Mouse (Mus musculus) cerebellum, adult 9-11 months (tissue): Measurements from ENCODE around the gene Hoxd11.

ENCODE experiments used
- DNase-seq: peaks from one replicate; pipeline ENCODE4 v3.0.0; 2022

Gene Hoxd11

DNA sequence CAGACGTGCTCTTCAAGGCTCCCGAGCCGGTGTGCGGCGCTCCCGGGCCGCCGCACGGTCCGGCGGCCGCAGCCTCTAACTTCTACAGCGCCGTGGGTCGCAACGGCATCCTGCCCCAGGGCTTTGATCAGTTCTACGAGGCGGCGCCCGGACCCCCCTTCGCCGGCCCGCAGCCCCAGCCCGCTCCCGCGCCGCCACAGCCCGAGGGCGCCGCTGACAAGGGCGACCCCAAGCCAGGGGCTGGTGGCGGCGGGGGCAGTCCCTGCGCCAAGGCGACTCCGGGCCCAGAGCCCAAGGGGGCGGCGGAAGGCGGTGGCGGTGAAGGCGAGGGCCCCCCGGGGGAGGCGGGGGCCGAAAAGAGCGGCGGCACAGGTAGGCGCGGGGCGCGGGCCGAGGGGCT is 3.4 kb downstream of the Hoxd11 start:
- no peak for DNase-seq

DNA sequence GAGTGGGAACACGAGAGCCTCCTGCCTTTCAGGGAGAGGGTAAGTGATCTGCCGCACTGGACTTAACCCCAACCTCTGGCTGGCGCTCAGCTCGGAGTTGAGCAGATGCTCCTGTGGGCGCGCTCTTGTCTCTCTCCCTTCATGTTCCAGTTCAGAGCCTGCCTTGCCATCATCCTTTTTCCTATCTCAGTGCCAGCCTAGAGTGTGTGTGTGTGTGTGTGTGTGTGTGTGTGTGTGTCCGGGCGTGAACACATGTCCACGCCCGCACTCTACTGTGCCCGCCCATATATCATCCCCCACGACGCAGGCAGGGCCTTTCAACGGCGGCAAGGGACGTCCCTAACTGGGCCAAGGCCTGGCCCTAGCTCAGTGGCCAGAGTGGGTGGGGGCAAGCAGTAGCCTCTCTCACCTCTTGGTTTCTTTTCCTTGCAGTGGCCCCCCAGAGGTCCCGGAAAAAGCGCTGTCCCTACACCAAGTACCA is 4.2 kb downstream of the Hoxd11 start:
- no peak for DNase-seq

DNA sequence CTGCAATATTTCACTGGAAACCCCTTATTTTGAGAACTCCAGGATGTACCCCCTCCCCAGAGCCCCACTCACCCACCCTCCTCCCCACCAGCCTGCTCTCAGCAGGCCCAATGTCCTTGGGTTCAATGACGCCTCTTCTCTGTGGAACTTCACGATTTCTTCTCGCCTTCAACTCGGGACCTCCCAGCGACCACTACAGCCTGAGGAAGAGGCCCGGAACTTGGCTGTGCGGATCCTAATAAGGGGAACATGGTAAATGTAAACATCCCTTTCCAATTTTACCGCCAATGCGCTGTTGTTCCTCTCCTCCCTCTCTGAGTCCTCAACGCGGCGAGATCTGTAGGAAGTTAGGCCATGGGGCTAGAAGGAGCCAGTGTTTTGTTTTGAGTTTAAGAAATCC is 4.7 kb downstream of the Hoxd11 start:
- no peak for DNase-seq

DNA sequence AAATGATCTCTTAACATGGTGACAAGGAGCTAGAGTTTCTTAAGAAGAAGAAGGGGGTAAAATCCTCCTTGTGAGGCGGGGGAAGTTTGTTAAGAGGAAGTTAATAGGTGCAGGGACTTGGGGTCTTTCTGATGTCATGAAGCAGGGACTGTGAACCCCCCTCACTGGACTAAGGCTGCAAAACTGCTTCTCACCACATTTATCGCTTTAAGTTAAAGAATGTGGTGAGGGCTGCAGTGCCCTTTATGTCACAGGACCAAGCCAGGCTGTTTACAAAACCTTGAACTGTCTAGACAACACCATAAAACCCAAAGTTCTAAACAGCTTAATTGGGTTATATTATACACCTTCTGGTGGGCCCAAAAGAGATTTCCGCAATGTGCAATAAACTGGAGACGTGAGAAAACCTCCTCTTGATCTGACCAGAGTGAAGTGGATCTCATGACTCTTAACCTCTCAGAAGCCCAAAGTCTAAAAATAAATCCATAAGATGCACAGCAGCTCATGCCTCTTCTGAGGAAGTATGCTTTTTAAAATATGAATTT is 5.8 kb downstream of the Hoxd11 start:
- no peak for DNase-seq

DNA sequence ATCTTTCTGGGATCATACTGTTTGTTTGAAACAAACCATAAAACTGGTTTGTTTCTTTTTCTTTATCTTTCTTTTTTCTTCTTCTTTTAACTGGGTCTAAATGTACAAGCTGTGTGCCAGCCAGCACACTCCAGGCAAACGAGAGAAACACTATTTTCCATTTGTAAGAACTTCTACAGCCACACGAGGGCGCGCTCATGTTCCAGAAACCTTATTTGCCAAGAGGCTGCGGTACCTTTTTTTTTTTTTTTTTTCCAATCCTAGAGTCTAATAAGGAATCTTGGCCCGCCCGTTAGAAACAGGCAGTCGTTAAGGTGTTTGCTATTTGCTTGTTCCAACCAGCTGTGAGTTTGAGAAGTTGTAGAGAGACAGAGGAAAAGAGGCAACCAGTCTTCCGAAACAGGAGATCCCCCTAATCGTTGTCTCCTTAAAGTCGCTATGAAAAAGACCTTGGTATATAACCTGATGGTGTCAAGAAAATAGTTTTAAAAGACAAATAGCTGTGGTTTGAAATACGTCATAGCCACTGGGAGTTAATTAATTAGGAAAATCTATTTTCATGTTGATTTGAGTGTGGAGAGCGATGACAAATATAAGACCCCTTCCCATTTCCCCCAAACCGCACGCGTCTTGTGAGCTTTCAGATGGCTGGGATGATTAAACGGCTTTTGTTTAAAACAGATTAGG is 7.1 kb downstream of the Hoxd11 start:
- no peak for DNase-seq

DNA sequence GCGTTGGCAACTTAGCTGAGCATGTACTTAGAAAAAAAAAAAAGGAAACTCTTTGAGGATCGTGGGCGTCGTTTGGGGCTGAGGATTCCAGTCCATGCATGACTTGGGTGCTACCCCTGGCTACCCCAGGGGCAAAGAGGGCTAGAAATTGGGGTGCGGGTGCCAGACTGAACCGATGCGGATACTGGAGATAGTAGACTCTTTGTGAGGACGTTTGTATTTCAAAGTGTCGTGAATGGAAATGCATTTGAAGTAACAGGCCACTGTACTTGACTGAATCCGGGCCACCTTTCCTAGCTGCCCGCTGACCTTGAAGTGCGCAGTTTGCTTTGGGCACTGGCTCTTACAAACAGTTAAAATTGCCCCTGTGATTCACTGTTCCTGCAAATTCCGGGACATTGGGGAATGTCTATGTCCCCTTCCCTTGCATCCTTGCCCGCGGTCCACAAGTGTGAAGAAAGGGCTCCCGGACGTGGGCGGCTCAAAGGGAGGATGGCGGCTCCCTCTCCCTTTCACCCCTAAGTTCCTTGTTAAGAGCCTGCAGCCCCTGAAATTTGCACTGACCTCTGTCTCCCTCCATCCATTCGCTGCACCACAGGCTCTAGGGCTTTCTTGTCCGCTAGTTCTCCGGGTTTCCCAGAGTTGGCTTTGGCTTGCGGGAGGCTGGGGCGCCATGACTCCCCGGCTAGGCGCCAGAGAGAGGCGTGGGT is 7.8 kb downstream of the Hoxd11 start:
- no peak for DNase-seq

DNA sequence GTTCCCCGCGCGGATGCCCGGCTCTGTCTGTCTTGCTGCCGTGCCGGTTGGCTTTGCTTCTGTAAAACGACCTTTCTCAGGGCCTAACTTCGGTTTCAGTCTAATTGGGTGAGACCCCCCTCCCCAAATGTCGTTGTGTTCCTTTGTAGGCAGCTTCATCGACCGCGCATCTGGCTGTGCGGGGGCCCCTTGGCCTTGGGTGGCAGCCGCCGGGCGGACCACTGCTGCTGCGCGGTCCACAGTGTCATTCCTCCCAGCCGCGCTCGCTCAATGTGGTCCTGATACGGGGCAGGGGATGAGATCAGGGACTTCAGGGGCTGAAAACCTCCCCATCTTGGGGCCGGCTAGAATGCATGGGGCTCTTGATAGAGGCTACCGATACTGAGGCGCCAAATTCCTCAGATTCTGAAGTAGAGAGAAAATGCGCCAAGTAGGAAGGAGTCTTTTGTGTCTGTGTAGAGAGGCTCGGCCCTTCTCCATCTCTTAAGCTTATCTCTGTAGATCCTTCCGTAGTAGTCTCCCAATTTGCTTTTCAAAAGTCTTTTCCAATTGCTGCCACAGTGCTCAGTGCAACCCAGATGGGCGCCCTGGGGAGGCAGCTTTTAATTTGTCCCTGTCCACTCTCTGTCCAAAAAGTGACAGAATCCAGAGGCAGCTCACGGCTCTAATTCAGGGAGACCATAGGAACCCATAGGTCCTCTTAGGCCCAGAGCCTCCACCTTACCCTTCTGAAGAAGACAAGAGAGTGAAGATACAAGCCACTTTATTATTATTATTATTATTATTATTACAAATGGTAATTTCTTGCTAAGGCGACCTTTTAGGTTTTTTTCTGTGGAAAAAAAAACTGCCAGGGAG is 8.6 kb downstream of the Hoxd11 start:
- DNase-seq: no peak

DNA sequence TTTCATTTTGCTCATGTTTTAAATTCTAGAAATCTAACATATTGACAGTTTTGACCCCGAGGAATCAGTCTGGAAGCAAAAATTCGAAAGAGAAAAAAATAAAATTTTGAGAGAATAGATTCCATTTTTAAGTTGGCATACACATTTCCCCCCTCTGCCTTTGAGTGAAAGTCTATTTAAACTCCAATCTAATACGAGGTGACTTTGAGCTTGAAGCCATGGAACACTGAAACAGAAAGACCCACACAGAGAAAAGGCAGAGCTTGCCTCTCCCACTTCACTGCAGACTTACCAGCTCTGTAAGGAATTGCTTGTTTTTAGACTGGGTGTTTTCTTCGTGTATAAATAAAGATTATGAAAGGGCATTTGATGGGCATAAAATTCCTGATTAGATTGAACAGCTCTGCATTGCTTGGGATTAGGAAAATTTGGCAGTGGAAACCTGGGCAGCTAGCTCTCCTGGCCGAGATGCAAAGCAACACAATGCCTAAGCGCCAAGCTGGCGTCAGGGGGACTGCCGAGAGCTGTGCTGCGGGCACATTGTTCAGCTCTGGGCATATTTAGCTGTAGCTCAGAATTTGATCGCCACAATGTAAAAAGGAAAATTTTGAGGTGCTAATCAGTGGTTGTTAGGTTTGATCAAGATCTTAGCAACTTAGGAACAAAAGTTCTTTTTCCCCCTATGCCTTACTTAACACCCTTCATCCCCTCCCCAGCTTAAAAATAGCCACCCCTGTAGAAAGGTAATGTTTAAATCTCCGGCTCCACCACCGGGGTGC is 9.6 kb downstream of the Hoxd11 start:
- no peak for DNase-seq

DNA sequence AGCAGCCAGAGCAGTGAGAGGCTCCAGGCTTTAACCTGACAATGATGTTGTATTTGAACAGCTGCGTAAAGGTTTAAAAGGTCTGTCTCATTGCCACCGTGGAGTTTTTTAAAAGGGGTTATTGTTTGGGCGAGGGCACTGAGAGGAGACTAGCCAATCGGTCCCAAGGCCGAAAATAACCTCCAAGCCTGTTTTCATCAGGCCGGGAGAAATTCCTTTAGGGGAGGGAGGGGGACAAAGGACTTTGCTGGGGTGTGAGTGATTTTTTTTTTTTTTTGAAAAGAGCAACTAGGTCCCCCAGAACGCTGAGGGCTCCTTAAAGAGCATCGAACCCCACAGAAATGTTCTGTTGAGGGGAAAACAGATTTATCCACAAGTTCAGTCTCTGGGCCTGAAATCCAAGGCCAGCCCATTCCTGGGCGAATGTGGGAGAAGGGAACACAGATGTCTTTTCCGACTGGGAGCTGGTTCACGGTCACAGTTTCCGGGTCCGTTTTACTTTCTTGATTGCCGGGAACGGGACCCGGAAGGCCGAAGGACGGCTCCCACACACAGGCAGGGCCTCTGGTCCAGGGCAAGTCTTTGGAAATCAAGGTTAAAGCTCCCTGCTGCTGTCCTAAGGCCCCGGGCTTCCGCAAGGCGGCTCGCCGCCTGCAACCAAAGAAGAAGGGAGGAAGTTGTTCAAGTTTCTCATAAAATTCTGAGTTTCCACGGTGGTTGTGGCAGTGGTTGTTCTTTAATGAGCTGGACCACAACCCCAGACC is 10.4 kb downstream of the Hoxd11 start:
- no peak for DNase-seq

DNA sequence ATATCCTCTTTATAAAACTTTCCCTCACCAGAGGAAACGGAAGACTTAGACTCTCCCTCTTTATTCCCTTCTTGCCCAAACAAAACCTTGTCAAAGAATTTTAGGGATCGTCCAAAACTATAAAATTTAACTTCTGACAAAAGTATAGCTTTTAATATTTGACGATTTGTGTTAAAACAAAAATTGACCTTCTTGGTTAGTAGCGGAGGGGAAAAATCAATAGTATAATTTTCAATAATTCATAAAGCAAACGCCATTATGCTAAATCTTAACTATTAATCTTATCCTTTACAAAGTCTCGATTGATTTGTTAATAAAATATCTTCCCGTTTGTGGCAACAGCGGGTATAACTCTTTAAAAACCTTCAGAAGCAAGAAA is 11.0 kb downstream of the Hoxd11 start:
- DNase-seq: no peak

DNA sequence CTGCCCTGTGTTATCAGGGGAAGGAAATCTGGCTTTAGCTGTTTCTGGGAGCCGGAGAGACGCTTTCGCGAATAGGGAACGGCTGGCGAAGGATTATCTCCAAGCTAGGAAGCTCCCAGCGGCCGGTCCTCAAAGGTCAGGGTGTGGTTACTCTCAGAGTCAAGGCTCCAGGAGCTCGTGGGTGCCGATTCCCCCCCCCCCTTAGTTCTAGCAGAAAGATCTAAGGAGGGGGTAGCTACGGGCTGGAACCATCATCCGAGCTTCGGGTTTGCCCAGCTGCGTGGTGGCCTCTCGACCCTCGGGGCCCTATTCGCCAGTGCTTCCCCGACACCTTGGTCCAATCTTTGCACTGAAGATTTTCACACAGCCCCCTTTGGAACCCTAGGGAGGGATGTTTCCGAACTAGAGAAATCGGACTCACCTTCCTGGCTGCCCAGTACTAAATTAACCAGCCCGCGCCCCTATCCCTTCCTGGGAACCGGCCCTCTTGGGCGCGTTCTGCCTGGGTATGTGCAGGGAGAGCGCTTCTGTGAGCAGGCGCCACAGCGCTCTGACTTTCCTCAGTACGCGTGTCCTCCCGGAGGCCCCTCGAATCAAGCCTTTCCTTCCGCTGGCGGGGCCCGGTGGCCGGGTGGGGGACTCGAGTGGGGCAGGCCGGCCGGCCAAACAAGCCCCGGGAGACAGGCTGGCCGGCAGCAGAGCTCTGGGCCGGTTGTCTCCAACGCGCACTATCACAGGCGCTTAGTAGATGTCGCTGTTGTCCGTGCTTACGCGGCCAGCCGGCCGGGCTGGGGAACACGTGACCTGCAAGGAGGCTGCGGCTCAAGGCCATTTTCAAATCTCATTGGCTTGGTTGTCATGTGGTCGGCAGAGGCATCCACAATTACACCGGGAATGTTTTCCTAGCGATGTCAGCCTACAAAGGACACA is 11.9 kb downstream of the Hoxd11 start, which contains the start of gene Hoxd10:
Gene Hoxd10 (plus strand): TSS at position 903 of the 930 bp plus-strand sequence.
- DNase-seq: no peak

DNA sequence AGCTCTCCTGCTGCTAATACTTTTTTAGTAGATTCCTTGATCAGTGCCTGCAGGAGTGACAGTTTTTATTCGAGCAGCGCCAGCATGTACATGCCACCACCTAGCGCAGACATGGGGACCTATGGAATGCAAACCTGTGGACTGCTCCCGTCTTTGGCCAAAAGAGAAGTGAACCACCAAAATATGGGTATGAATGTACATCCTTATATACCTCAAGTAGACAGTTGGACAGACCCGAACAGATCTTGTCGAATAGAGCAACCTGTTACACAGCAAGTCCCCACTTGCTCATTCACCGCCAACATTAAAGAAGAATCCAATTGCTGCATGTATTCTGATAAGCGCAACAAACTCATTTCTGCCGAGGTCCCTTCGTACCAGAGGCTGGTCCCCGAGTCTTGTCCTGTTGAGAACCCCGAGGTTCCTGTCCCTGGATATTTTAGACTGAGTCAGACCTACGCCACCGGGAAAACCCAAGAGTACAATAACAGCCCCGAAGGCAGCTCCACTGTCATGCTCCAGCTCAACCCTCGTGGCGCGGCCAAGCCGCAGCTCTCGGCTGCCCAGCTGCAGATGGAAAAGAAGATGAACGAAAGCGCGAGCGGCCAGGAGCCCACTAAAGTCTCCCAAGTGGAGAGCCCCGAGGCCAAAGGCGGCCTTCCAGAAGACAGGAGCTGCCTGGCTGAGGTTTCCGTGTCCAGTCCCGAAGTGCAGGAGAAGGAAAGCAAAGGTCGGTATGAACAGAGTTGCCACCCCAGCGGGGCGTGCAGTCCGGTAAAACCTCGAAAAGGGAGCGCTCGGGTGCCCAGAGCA is 12.8 kb downstream of the Hoxd11 start:
- no peak for DNase-seq

DNA sequence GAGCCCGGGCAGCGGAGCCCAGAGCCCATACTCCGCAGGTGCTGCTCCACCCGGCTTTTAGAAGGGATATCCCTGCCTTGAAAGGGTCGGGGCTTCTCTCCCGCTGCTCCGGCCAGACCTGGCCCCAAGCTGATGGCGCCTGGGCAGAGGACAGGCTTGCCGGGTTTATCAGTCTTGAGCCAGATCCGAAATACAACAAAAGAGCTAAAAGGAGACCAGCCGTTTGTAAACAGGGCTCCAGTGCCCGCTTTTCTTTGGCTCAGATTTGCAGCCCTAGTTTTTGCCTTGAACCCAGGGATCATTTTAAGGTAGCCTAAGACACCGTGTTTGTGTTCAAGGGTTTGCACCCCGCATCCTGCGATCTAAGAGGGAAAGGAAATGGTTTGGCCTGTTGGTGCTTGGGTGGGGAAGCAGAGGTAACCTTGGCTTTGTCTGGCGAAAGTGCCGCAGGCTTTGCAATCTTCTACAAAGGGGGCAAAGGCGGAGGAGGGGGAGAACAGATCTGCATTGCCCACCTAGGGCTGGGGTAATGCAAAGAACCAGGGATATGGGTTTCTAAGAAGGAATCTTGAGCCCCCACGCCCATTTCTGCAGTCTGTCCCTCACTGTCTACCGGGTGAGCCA is 13.6 kb downstream of the Hoxd11 start:
- DNase-seq: no peak

DNA sequence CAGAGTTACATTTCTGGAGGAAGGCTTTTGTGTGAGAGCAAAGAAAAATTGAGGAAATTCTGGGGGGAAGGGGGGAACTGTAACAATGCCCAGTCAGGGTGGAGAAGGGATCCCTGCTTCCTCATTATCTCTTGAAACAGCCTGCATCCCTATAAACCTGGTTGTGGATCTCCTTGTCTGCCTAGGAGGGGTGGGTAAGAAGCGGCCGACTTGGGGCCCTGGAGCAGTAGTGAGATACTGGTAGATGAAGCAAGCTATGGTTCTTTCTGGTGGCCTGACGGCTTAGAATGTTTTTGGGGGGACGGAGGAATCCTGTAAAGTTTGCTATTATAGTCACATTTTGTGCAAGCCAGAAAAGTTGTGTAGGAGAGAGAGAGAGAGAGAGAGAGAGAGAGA is 14.1 kb downstream of the Hoxd11 start:
- DNase-seq: no peak

DNA sequence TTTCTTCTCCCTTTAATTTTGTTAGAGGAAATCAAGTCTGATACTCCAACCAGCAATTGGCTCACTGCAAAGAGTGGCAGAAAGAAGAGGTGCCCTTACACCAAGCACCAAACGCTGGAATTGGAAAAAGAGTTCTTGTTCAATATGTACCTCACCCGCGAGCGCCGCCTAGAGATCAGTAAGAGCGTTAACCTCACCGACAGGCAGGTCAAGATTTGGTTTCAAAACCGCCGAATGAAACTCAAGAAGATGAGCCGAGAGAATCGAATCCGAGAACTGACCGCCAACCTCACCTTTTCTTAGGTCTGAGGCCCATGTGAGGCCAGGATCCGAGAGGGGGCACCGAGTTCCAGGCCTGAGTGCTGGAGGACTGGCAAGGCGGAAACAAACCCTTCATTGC is 14.7 kb downstream of the Hoxd11 start:
- no peak for DNase-seq

DNA sequence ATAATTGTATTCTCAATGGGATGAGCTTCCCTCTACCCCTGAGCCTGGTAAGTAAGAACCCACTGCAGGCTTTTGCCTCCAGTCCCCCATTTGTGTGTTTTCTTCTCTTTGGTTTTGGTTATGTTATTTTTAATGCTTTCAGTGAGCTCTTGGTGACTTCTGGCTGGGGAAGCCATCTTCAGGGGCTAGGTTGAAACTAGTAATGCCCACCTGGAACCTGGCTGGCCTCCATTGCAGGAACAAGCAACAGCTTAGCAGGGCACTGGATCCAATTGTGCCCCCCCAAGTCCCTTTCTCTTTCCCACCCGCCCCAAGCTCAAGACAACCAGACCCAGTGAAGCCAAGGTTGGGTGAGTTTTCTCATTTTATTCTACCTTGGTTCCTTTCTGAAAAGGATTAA is 16.0 kb downstream of the Hoxd11 start:
- no peak for DNase-seq

DNA sequence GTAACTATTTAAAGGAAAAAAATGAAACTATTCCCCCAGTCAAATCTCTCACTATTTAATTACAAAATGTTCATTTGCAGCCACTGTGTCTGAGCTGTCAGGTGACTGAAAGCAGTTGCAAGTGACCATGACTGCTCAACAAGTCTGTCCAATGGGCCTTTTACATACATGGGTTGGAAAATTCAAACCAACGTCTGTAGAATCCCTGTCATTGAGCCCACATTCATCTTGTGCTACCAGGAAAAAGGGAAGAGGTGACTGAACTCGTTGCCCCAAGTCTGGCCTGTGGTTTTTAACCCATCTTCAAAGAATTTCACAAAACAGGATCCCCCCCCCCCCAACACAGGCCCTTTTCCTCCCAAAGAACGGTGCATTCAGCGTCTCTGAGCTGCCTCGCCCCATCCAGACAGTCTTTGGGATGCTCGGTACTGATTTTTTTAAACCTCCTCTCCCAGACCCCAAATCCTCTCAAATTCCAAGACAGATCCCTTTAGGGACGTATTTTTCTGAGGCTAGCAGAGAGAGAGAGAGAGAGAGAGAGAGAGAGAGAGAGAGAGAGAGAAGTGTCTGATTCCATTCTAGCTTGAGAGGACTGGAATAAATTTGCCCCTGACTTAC is 16.6 kb downstream of the Hoxd11 start:
- DNase-seq: no peak

DNA sequence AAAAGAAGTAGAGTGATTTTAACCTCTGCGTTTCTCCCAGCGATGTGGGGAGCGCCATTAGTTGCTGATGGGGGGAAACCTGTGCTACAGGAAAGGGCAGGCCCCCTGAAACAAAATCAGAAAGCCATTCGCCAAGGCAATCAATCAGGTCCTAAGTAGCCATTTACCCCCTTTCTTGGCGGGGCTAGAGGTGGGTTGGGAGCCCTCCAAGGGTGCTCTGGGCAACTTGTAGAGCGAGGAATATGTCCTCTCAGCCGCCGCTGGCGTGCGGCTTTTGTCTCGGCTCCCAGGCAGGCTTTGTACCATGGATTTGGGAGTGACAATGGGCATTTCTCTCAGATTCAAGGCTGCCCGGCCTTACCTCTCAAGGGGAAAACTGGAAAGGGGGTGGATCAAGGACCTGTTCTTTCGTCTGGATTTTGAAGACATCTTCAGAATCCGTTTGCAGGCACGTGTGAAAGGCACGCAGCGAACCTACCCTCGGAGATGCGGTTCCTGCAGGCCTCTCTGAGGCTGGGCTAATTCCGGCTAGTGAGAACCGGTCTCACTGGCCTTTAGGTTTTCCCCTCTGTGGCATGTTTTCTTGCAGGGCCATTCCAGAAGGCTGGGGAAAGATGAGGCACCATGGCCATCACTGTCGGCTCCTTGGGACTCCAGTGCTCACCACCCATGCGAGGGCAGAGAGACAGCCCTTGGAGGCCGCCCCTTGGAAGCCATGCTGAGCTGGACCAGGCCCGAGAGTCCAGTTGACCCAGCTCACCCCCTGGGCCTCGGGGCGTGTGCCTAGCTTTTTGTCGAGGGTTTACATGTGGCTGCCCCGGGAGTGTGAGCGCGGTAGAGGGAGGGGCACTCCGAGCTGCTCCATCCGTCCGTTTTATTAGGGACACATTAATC is 17.3 kb downstream of the Hoxd11 start:
- no peak for DNase-seq
